Mouse (Mus musculus) brown adipose tissue, adult 24 weeks (tissue): ENCODE results near the gene Ccnl2. TPM values are rescaled to one million over a fixed set of nuclear protein-coding genes. Genes with fewer than 3 reads are reported as not detected.
A peak's percentile ranks its signal among the peaks of the same experiment; 100 is the strongest.

Experiments used
- H3K27ac ChIP-seq: fragments of 200-500 bp; replicated peaks from 2 replicates; pipeline ENCODE4 v1.5.1; 2012; ENCODE audit warnings: low read depth, mild to moderate bottlenecking, low read length
- H3K4me1 ChIP-seq: fragments of 200-500 bp; 2 replicates; pipeline ENCODE4 v1.6.1; 2012; ENCODE audit warnings: low read length, mixed read lengths; ENCODE audit not compliant: control insufficient read depth, insufficient read depth, insufficient read length
- H3K4me3 ChIP-seq: fragments of 200-500 bp; 2 replicates; pipeline ENCODE4 v1.5.1; 2012; ENCODE audit warnings: low read depth, mild to moderate bottlenecking, low read length, moderate library complexity; ENCODE audit not compliant: insufficient read depth
- polyA plus RNA-seq: library from polyadenylated mRNA; stranded (reverse); fragments of >200 nt; gene quantifications from 2 replicates; pipeline ENCODE4 v1.2.4, GENCODE M21; 2012; ENCODE audit not compliant: missing spikeins, insufficient read depth, insufficient read length

The Ccnl2 gene
- polyA plus RNA-seq: 28.2 and 61.6 TPM in 2 replicates

- peak within 1 kb of the TSS; percentile 99 for H3K27ac ChIP-seq
- H3K4me1 ChIP-seq: peaks cover 8% of the 10 kb centered on the region; the same call in 1 of the 2 replicates
- peak within 1 kb of the TSS; percentile 95 for H3K4me3 ChIP-seq
Observed at GRCm38 (mm10) chr4:155811929-155812664, at the start of gene Ccnl2. Gene Ccnl2, plus strand, starts transcription at chr4:155812489.

DNA sequence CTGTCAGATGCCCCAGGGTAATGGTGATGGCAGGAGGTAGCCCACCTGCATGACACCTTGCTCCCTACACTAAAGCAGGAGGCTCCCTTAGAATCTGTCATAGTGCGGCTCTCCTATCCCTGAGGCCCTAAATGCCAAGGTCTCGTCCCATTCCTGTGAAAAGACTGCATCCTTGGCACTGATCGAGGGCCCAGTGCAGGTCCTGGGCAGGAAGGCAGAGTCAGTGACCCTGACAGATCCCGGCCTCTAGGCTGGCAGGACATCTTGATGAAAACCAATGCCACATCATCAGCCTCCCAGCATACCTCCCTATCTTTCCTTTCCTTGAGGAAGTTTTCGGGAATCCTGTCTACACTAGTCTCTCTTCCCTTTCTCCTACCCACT lies 42.8 kb upstream of the Ccnl2 start:
- Histone ChIP-seq H3K4me1 (no peaks in the 10 kb centered on the region), H3K27ac (peak overlapping the region; percentile 92; the same call in 1 of the 2 replicates), H3K4me3 (peak overlapping the region; percentile 78)

DNA sequence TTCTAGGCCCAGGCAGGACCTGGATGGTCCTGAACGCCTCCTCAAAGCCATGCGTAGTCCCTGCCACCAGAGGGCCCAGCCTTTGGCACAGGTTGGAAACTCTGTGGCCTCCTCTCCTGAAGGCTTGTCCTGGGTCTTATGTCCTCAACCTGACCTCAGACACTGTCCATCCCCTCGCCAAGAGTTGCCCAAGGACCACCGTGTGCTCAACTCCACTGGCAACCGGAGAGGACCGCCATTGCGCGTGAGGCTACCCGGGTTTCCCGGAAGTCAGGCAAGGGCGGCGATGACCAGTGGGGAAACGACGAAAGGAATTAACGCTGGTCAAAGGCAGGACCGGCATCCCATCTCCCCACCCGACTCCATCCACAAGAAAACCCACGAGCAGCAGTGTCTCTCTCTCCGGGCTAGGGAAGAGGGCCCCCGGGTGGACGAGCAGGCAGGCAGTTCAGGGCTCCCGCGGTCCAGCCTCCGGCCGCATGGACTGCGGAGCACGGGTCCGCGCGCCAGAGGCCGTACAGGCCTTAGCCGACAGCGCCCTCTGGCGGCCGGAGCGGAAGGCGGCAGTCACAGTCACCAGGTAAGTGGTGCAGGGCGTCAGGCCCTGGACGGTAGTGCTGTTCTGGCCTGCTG lies 42.3 kb upstream of the Ccnl2 start:
- peak overlapping the region; percentile 78 for H3K4me3 ChIP-seq
- no peaks in the 10 kb centered on the region for H3K4me1 ChIP-seq
- peak overlapping the region; percentile 92 for H3K27ac ChIP-seq

GRCm38 (mm10) chr4:155770626-155771025 lies 41.7 kb upstream of the Ccnl2 start:
- Histone ChIP-seq H3K4me3 (peak overlapping the region; percentile 78; the same call in 1 of the 2 replicates), H3K27ac (no peak overlapping the region), H3K4me1 (peaks cover 2% of the 10 kb centered on the region; the same call in 1 of the 2 replicates)

- Histone ChIP-seq H3K4me3 (no peak overlapping the region), H3K27ac (no peak overlapping the region), H3K4me1 (peaks cover 10% of the 10 kb centered on the region)
Observed at GRCm38 (mm10) chr4:155771706-155772105, 40.6 kb upstream of the Ccnl2 start.

DNA sequence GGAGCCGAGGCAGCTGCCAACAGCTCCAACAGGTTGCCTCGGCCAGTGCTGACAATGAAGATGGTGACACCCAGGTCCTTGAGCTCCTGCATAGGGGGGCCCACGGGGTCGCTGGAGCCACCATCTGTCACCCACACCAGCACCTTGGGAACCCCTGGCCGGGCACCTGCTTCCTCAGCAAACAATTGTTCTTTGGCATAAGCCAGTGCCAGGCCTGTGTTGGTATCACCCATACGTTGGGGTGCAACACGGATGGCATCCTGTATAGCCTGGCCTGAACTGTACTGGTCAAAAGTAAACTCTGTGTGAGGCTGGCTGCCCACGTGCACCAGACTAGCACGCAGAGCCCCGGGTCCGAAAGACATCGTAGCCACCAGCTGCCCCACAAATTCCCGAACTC lies 39.5 kb upstream of the Ccnl2 start:
- Histone ChIP-seq H3K4me1 (peaks cover 15% of the 10 kb centered on the region), H3K4me3 (no peak overlapping the region), H3K27ac (no peak overlapping the region)

DNA sequence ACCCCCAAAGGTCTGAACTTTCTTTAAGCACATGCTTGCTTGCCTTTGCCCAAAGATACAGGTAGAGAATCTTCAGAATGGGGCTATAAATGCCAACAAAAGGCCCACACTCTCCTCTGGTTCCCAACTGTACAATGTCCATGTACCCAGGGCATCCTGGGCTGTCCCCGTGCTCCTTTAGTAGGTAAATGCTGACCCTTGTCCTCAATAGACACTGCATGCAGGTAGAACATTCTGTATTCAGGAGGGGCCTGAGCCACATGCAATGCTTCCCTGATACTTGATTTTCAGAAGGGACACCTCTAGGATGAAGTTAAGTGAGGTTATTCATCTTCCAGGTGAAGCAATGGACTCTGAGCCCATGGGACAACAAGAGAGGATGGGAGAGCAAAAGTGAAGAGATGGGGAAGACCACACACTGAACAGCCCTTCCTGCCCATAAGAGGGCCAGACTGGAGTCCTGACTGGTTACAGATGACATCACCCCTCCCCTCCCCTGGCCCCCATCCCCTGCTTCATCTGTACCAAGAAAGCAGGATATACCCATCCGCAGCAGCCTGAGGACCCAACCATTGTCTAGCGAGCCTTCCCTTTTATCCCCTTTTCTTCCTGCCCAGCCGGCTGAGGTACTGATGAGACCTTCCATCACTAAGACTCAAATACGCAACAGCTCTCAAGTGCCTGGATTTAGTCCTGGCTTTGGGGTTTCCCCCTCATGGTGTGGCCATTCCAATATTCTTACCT lies 38.8 kb upstream of the Ccnl2 start:
- H3K27ac ChIP-seq: no peak overlapping the region
- peak overlapping the region; percentile 56 for H3K4me3 ChIP-seq
- peaks cover 15% of the 10 kb centered on the region for H3K4me1 ChIP-seq

- Histone ChIP-seq H3K4me1 (peaks cover 18% of the 10 kb centered on the region), H3K4me3 (peak within 1 kb of the TSS; percentile 56), H3K27ac (peak within 1 kb of the TSS; percentile 97)
Observed at GRCm38 (mm10) chr4:155774280-155774754, 38.0 kb upstream of the Ccnl2 start, which contains the start of gene Vwa1. Gene Vwa1, minus strand, starts transcription at chr4:155774698.

GRCm38 (mm10) chr4:155774971-155775740 lies 37.1 kb upstream of the Ccnl2 start:
- peak overlapping the region; percentile 97 for H3K27ac ChIP-seq
- H3K4me3 ChIP-seq: no peak overlapping the region

DNA sequence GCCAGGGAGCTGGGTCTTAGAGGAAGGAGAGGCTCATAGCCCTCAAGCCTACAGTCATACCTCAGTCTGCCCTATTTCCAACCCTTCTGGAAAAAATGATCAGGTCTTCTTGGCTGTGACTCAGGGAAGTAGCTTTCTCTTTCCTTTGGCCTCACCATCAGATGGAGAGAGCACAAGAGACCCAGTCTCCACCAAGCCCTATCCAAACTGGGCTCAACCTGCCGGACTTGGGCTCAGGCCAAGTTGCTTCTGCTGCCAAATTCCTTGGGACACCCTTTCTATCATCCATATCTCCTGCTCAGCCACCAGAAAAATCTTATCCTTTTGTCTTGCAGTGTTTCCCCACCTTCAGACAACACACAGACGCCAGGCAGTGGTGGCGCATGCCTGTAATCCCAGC lies 36.4 kb upstream of the Ccnl2 start:
- H3K4me3 ChIP-seq: no peak overlapping the region
- H3K4me1 ChIP-seq: peaks cover 22% of the 10 kb centered on the region
- peak overlapping the region; percentile 97 for H3K27ac ChIP-seq

More at GRCm38 (mm10) chr4:155774971-155775740, 37.1 kb upstream of the Ccnl2 start:
- H3K4me1 ChIP-seq: peaks cover 20% of the 10 kb centered on the region

DNA sequence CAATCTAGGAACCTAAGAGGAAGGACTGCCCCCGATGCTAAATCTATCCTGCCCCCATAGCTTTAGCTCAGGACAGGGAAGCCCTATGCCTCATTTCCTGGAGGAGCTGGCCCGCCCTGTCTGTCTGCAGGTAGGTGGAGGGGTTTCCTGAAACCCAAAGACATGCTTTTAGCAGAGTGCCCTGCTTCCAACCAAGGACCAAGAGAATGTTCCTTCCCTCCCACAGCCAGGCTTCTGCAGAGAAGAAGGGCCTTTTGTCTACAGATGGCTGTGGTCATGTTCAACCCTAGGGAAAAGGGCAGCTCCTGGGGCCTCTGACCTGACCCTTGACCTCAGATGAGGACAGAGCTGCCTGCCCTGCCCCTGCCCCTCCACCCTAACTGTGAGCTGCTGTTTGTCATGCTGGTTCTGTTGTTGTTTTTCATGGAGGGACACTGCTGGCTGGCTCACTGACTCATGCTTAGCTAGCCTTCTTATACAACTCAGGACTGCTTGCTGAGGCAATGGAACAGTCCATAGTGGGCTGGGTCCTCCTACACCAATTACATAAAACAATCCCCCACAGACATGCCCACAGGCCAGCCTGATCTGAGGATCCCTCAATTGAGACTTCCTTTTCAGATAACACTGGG lies 35.5 kb upstream of the Ccnl2 start:
- H3K4me3 ChIP-seq: no peak overlapping the region
- peak overlapping the region; percentile 97 for H3K27ac ChIP-seq
- peaks cover 25% of the 10 kb centered on the region for H3K4me1 ChIP-seq

DNA sequence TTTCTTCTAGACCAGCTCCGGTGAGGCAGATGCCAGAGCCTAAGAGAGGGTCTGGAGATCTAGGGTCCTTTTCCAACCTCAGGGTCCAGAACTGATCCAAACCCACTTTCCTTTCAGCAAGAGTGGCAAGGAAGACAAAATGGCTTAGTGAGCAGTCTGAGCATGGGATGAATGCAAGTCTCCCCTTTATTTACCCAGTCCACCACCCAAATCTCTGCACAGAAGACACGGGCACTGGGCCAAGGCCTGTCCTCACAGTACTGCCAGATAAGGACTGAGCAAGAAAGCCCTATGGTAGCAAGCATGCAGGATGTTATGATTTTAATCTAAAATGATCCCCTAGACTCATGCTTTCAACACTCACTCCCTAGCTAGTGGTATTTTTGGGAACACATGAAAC lies 34.5 kb upstream of the Ccnl2 start:
- Histone ChIP-seq H3K4me3 (no peak overlapping the region), H3K27ac (0 out of 2 replicates have a peak overlapping the region, but pooled peaks have one; percentile 6), H3K4me1 (peaks cover 25% of the 10 kb centered on the region)

GRCm38 (mm10) chr4:155779498-155779897 lies 32.8 kb upstream of the Ccnl2 start:
- Histone ChIP-seq H3K4me3 (no peak overlapping the region), H3K4me1 (peaks cover 25% of the 10 kb centered on the region), H3K27ac (peak overlapping the region; percentile 75; the same call in 1 of the 2 replicates)

- Histone ChIP-seq H3K4me3 (no peak overlapping the region), H3K27ac (peak overlapping the region; percentile 91), H3K4me1 (peaks cover 21% of the 10 kb centered on the region)
Observed at GRCm38 (mm10) chr4:155780895-155781294, 31.4 kb upstream of the Ccnl2 start.
